Mouse (Mus musculus) lung, adult 2 months (tissue): ENCODE measurements around the gene N4bp2l2.

Experiments
- CTCF ChIP-seq: fragments of 200-500 bp; IDR thresholded peaks from 2 replicates; pipeline ENCODE4 v1.5.1; 2011; ENCODE audit warnings: mild to moderate bottlenecking, low read length, control low read depth; ENCODE audit not compliant: insufficient read depth
- POLR2A ChIP-seq: fragments of 200-500 bp; IDR thresholded peaks from 2 replicates; pipeline ENCODE4 v1.6.1; 2011; ENCODE audit warnings: low read depth, mild to moderate bottlenecking, control low read depth, low read length, borderline replicate concordance; ENCODE audit errors: extremely low read depth

- TF ChIP-seq CTCF: no peak
- no peak for TF ChIP-seq POLR2A
These were observed 51.9 kb downstream of the N4bp2l2 start for GRCm38 (mm10) chr5:150614054-150614453.
